Mouse (Mus musculus): Measurements from ENCODE around the gene Kat2a. TPM values are rescaled to one million over a fixed set of nuclear protein-coding genes. Genes with fewer than 3 reads are reported as not detected.

Kat2a gene
- polyA plus RNA-seq, 1 experiment from 2014 or later: 40.7 TPM

DNA sequence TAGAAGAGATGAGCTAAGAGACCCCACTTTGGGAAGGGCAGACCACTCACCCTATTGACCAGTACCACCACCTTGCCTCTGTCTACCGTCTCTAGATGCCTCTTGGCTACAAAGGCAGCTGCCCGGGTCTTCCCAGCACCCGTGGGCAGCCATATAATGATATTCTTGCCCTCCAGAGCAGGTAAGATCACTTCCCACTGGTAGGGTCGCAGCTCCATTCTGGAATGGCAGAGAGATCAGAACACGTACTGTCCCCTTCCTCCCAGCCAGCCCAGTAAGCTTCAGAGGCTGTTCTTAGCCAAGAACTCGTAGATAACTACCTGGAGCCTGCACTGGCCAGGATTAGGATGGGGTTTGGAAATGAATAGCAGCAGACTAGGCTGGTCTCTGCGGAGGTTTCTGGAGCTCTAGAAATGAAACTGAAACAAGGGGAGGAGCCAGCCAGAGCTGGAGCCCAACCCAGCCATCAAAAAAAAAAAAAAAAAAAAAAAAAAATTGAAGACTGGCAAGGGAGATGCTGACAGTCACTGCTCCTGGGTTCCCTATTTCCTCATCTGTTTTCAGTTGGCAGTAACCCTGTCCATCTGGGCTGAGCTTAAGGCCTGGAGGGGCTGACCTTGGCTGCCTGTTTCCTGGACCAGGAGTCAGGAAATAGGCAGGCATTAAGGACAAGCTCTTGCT, 8.3 kb downstream of the Kat2a start, which contains the start of gene Dhx58:
Gene Dhx58 (minus strand): TSS at position 421 of the 681 bp plus-strand sequence.
- H3K4me3 ChIP-seq (ENCODE audit: low read length): peak within 1 kb of the TSS; percentile 17; the same call in 1 of the 2 replicates
- peak; percentile 37; the same call in 1 of the 2 replicates for ATAC-seq
- 58% methylated on average over 7 of the region's 7 CpGs for WGBS
- peaks cover 16% of the 10 kb centered on the region for H3K36me3 ChIP-seq (ENCODE audit: control insufficient read depth, insufficient read depth, low read length)
- no peaks in the 10 kb centered on the region for H3K27me3 ChIP-seq (replicated peaks; ENCODE audit: control insufficient read depth, insufficient read depth, low read length)
- peak within 1 kb of the TSS; percentile 9; the same call in 1 of the 2 replicates for H3K4me2 ChIP-seq (ENCODE audit: low read depth, low read length)
- no peak within 1 kb of the TSS for H3K27ac ChIP-seq (ENCODE audit: low read length)
- no peaks in the 10 kb centered on the region for H3K9me3 ChIP-seq (ENCODE audit: control insufficient read depth, low read length)
- peak within 1 kb of the TSS; percentile 49; the same call in 1 of the 2 replicates for H3K9ac ChIP-seq (ENCODE audit: low read depth, low read length)
- H3K4me1 ChIP-seq (ENCODE audit: control insufficient read depth, insufficient read depth, low read length): peaks cover 16% of the 10 kb centered on the region

DNA sequence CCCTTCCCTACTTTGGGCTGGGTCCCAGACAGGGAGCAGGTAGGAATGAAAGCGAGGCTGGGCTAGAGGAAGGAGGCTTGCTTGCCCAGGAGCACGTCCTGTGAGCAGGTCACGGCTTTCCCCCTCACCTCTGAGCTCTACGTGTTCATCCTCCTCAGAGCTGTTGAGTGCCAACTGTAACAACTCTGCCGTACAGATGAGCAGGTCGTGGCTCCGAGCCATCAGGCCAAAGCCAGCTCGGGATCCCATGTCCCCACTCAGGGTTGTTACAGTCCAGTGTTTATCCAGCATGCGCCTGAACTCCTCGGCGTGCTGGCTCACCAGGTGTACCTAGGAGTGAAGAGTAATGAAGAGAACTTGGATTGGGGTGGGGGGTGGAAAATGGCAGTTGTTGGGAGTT, 8.9 kb downstream of the Kat2a start:
- peaks cover 9% of the 10 kb centered on the region for H3K36me3 ChIP-seq (ENCODE audit: control insufficient read depth, insufficient read depth, low read length)
- H3K9me3 ChIP-seq (ENCODE audit: control insufficient read depth, low read length): no peaks in the 10 kb centered on the region
- no peak overlapping the region for H3K4me2 ChIP-seq (ENCODE audit: low read depth, low read length)
- no peak overlapping the region for H3K4me3 ChIP-seq (ENCODE audit: low read length)
- no peak overlapping the region for H3K9ac ChIP-seq (ENCODE audit: low read depth, low read length)
- peaks cover 16% of the 10 kb centered on the region for H3K4me1 ChIP-seq (ENCODE audit: control insufficient read depth, insufficient read depth, low read length)
- 64% methylated on average over 11 of the region's 11 CpGs for WGBS
- no peak overlapping the region for H3K27ac ChIP-seq (ENCODE audit: low read length)
- H3K27me3 ChIP-seq (replicated peaks; ENCODE audit: control insufficient read depth, insufficient read depth, low read length): no peaks in the 10 kb centered on the region
- no peak for ATAC-seq

DNA sequence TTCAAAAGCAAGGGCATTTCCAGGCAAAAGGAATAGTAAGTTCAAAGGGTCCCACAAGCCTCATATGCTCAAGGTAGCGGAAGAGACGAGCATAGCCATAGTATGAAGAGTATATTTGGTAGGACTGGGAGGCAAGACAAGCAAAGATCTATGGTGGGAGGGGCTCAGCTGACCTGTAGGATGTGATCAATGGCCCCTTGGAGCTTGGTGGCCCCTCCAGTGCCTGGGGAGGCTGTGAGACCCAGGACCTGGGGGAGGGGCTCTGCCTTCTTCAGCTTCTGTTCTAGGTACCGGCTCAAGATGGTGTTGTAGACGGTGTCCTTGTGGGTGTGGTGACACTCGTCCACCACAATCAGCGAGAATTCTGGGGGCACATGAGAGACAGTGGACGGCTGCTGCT, 9.4 kb downstream of the Kat2a start:
- Histone ChIP-seq H3K27ac (ENCODE audit: low read length) (no peak overlapping the region), H3K9ac (ENCODE audit: low read depth, low read length) (peak overlapping the region; percentile 23), H3K9me3 (ENCODE audit: control insufficient read depth, low read length) (no peaks in the 10 kb centered on the region), H3K36me3 (ENCODE audit: control insufficient read depth, insufficient read depth, low read length) (peaks cover 5% of the 10 kb centered on the region), H3K4me1 (ENCODE audit: control insufficient read depth, insufficient read depth, low read length) (peaks cover 16% of the 10 kb centered on the region), H3K4me2 (ENCODE audit: low read depth, low read length) (peak overlapping the region; percentile 43), H3K4me3 (ENCODE audit: low read length) (peak overlapping the region; percentile 25), H3K27me3 (replicated peaks; ENCODE audit: control insufficient read depth, insufficient read depth, low read length) (no peaks in the 10 kb centered on the region)
- no peak for ATAC-seq
- WGBS: 43% methylated on average over 7 of the region's 7 CpGs

DNA sequence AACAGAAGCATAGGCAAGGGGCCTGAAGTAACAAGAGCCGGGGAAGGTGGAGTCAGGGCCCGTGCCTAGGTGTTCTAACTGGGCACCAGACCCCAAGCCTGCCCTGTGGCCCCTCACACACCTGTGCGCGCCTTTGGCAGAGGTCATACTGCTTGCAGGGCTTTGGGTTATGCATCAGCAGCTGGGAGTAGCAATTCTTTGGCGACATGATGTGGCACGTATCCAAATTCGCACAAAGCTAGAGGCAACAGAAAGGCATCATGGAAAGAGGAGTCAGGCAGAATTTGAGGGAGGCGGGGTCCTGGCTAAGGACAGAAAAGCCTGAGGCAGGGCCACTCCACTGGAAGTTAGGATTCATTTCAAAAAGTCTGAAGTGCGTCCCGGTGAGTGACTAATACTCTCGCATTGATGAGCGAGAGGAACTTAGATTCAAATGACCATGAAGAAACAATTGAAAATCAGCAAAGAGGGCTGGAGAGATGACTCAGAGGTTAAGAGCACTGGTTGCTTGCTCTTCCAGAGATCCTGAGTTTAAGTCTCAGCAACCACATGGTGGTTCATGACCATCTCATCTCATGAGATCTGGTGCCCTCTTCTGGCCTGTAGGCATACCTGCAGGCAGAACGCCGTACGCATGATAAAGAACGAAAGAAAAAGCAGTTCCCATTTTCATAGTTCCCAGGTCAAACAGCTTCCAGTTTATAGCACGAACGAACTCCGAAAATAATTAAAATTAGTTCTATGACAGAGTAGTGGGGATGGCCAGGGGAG, 10.0 kb downstream of the Kat2a start:
- Histone ChIP-seq H3K27me3 (replicated peaks; ENCODE audit: control insufficient read depth, insufficient read depth, low read length) (no peaks in the 10 kb centered on the region), H3K9ac (ENCODE audit: low read depth, low read length) (peak overlapping the region; percentile 23), H3K4me2 (ENCODE audit: low read depth, low read length) (peak overlapping the region; percentile 43), H3K36me3 (ENCODE audit: control insufficient read depth, insufficient read depth, low read length) (peaks cover 5% of the 10 kb centered on the region), H3K27ac (ENCODE audit: low read length) (no peak overlapping the region), H3K4me3 (ENCODE audit: low read length) (peak overlapping the region; percentile 25), H3K4me1 (ENCODE audit: control insufficient read depth, insufficient read depth, low read length) (peaks cover 16% of the 10 kb centered on the region), H3K9me3 (ENCODE audit: control insufficient read depth, low read length) (no peaks in the 10 kb centered on the region)
- 42% methylated on average over 19 of the region's 19 CpGs for WGBS
- peak; percentile 36 for ATAC-seq

DNA sequence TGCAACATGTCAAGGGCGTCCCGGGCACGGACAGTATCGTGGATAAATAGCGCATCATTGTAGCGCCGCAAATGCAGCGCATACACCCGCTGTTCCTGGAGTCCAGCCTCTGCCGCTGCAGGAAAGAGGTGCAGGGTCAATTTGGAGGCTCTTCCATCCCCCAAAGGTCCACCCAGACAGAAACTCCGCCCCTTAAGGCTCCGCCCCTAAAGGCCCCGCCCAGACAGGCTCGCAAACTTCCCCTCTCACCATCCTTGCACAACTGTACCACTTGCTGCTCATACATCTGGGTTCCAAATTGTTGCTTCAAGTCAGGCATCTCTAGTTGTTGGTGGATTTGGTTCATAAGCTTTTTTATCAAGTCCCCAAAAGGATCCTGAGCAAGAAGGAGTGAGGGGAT, 11.0 kb downstream of the Kat2a start:
- Histone ChIP-seq H3K27me3 (replicated peaks; ENCODE audit: control insufficient read depth, insufficient read depth, low read length) (no peaks in the 10 kb centered on the region), H3K4me3 (ENCODE audit: low read length) (peak overlapping the region; percentile 33)
- 12% methylated on average over 14 of the region's 14 CpGs for WGBS

DNA sequence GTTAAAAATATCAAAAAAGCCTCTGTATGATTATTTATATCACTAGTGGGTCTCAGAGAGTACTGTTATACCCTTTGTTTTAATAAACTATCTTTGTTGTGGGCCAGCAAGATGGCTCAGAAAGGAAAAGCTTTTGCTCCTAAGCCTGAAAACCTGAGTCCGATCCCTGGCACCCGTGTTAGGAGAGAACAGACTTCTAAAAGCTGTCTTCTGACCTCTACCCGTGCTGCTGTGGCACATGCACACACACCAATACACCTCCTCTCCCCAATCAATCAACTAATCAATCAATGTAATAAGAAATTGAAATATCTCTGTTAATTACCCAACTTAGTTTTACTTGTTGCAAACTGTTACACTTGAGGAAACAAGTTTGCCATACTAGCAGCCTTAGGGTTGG, 11.6 kb downstream of the Kat2a start:
- no peaks in the 10 kb centered on the region for H3K9me3 ChIP-seq (ENCODE audit: control insufficient read depth, low read length)
- no peaks in the 10 kb centered on the region for H3K27me3 ChIP-seq (replicated peaks; ENCODE audit: control insufficient read depth, insufficient read depth, low read length)
- no peaks in the 10 kb centered on the region for H3K36me3 ChIP-seq (ENCODE audit: control insufficient read depth, insufficient read depth, low read length)
- WGBS: 80% methylated on average over 3 of the region's 3 CpGs
- ATAC-seq: no peak
- no peak overlapping the region for H3K4me3 ChIP-seq (ENCODE audit: low read length)
- no peak overlapping the region for H3K27ac ChIP-seq (ENCODE audit: low read length)
- peaks cover 16% of the 10 kb centered on the region for H3K4me1 ChIP-seq (ENCODE audit: control insufficient read depth, insufficient read depth, low read length)
- no peak overlapping the region for H3K9ac ChIP-seq (ENCODE audit: low read depth, low read length)
- no peak overlapping the region for H3K4me2 ChIP-seq (ENCODE audit: low read depth, low read length)

More for the DNA sequence above, 11.0 kb downstream of the Kat2a start:
- peaks cover 16% of the 10 kb centered on the region for H3K4me1 ChIP-seq (ENCODE audit: control insufficient read depth, insufficient read depth, low read length)
- no peak for ATAC-seq
- H3K9ac ChIP-seq (ENCODE audit: low read depth, low read length): peak overlapping the region; percentile 8; the same call in 1 of the 2 replicates
- H3K4me2 ChIP-seq (ENCODE audit: low read depth, low read length): peak overlapping the region; percentile 53
- no peaks in the 10 kb centered on the region for H3K9me3 ChIP-seq (ENCODE audit: control insufficient read depth, low read length)
- 0 out of 2 replicates have a peak, but pooled peaks cover under 1% of the 10 kb centered on the region for H3K36me3 ChIP-seq (ENCODE audit: control insufficient read depth, insufficient read depth, low read length)
- H3K27ac ChIP-seq (ENCODE audit: low read length): no peak overlapping the region

DNA sequence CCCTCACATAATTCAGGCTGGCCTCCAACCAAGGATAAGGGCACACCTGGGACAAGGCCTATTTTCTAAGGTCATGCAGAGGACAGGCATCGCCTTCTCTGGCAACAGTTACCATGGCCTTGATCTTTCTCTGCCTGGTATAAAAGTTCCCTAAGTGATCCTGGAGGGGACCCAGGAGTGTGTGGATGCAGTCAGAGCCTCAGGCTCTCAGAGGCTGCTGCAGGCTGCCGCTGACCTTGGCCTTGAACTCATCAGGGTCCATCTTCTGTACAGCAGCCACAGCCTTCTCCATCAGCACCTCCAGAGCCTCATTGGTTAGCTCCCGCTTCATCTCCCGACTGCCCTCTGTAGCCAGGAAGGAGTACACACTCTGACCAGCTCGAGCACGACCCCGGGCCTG, 14.3 kb downstream of the Kat2a start:
- 68% methylated on average over 7 of the region's 7 CpGs for whole genome bisulfite sequencing
- Histone ChIP-seq H3K9ac (ENCODE audit: low read depth, low read length) (no peak overlapping the region), H3K27me3 (replicated peaks; ENCODE audit: control insufficient read depth, insufficient read depth, low read length) (no peaks in the 10 kb centered on the region), H3K27ac (ENCODE audit: low read length) (no peak overlapping the region), H3K4me1 (ENCODE audit: control insufficient read depth, insufficient read depth, low read length) (peaks cover 13% of the 10 kb centered on the region), H3K4me3 (ENCODE audit: low read length) (no peak overlapping the region), H3K4me2 (ENCODE audit: low read depth, low read length) (no peak overlapping the region), H3K36me3 (ENCODE audit: control insufficient read depth, insufficient read depth, low read length) (no peaks in the 10 kb centered on the region), H3K9me3 (ENCODE audit: control insufficient read depth, low read length) (no peaks in the 10 kb centered on the region)
- ATAC-seq: no peak

DNA sequence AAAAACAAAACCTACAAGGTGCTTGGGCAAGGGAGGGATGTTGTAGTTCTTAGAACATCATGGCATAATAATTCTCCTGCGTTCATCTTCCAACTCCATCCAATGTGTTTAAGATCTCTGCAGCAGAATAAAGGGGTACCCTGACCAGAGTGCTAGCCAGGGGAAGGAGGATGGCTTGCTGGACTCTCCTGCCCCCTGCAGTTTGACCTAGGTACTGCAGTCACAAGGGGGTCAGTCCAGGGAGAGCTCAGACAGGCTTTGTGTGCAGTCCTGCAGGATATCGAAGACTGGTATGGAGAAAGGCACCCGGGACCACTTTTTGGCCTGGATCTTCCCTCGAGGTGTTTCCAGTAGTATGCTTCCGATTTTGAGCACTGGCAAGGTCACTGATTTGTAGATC, 17.3 kb downstream of the Kat2a start:
- Histone ChIP-seq H3K27ac (ENCODE audit: low read length) (no peak overlapping the region), H3K4me3 (ENCODE audit: low read length) (no peak overlapping the region), H3K9me3 (ENCODE audit: control insufficient read depth, low read length) (no peaks in the 10 kb centered on the region), H3K27me3 (replicated peaks; ENCODE audit: control insufficient read depth, insufficient read depth, low read length) (no peaks in the 10 kb centered on the region; the same call in none of the 2 replicates), H3K36me3 (ENCODE audit: control insufficient read depth, insufficient read depth, low read length) (no peaks in the 10 kb centered on the region), H3K9ac (ENCODE audit: low read depth, low read length) (no peak overlapping the region), H3K4me2 (ENCODE audit: low read depth, low read length) (no peak overlapping the region), H3K4me1 (ENCODE audit: control insufficient read depth, insufficient read depth, low read length) (peaks cover 9% of the 10 kb centered on the region; the same call in 1 of the 2 replicates)
- 39% methylated on average over 5 of the region's 5 CpGs for WGBS
- ATAC-seq: 0 out of 2 replicates have a peak, but pooled peaks have one; percentile 21

DNA sequence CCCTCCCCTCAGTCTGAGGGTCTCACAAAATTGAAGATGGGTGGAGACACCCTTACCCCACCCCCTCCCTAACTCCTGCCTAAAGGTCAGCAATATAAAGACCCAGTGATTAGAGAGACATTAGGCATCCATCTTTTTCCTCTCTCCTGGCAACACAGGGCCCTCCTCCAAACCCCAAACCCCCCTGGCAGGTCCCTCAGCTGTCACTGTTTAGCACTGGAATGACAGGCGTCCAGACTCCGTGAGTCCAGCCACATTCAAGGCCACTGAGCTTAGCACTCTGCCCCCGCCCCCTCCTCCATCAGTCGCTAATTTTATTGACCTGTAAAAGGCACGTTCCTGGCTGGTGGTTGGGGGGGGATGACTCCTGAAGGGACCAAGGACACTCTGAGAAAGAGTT, 19.1 kb downstream of the Kat2a start:
- Histone ChIP-seq H3K4me2 (ENCODE audit: low read depth, low read length) (no peak overlapping the region), H3K4me1 (ENCODE audit: control insufficient read depth, insufficient read depth, low read length) (peaks cover 9% of the 10 kb centered on the region; the same call in 1 of the 2 replicates), H3K36me3 (ENCODE audit: control insufficient read depth, insufficient read depth, low read length) (no peaks in the 10 kb centered on the region), H3K4me3 (ENCODE audit: low read length) (no peak overlapping the region), H3K9me3 (ENCODE audit: control insufficient read depth, low read length) (no peaks in the 10 kb centered on the region), H3K27ac (ENCODE audit: low read length) (no peak overlapping the region), H3K9ac (ENCODE audit: low read depth, low read length) (no peak overlapping the region), H3K27me3 (replicated peaks; ENCODE audit: control insufficient read depth, insufficient read depth, low read length) (no peaks in the 10 kb centered on the region; the same call in none of the 2 replicates)
- 25% methylated on average over 5 of the region's 5 CpGs for WGBS
- no peak for ATAC-seq

Measured in intestine, embryonic 16.5 days (tissue).